Comparison of ENCODE assay signal across 13 mouse cellular contexts in genomic region chr8:11815206-11815605, GRCm38 (mm10). TPM values are rescaled to one million over a fixed set of nuclear protein-coding genes. Genes with fewer than 3 reads are reported as not detected.
DNase-seq lines count a peak whose midpoint lies in the region; ATAC-seq and TF ChIP-seq lines count a peak whose summit lies in the region.
"Had no signal": no experiment of that assay in that cellular context is flagged by ENCODE, and none has a peak within 500 bp of the region (broad histone marks: within the 10 kb centered on the region; RNA-seq: fewer than 3 reads in every experiment).

No protein-coding gene starts in this region.

- intact Hi-C loops in left cerebral cortex, postnatal 4 days (cut with DNase I) = no loop called here
- intact Hi-C loops in left cerebral cortex, postnatal 36 days (cut with DNase I) = no loop called here

- no peaks in the 10 kb centered on the region for H3K27me3 ChIP-seq in forebrain, postnatal 0 days (ENCODE audit: insufficient read depth, low read length)
- H3K27me3 ChIP-seq in forebrain, embryonic 14.5 days (replicated peaks; ENCODE audit: control insufficient read depth, insufficient read depth, low read length) = no peaks in the 10 kb centered on the region
- no peaks in the 10 kb centered on the region for H3K27me3 ChIP-seq in ES-Bruce4 (ENCODE audit: control insufficient read depth, insufficient read depth, low read length, poor library complexity, severe bottlenecking)
- H3K27me3 ChIP-seq in hindbrain, embryonic 13.5 days = no peaks in the 10 kb centered on the region
- H3K27me3 ChIP-seq: heart, embryonic 13.5 days had no signal

- no peak overlapping the region for H3K9ac ChIP-seq in forebrain, postnatal 0 days
- no peak overlapping the region for H3K9ac ChIP-seq in forebrain, embryonic 14.5 days (ENCODE audit: low read length)
- H3K9ac ChIP-seq in ES-Bruce4 (ENCODE audit: low read depth, poor library complexity, severe bottlenecking) = no peak overlapping the region
- no peak overlapping the region for H3K9ac ChIP-seq in hindbrain, embryonic 13.5 days
- H3K9ac ChIP-seq: heart, embryonic 13.5 days had no signal

- H3K27ac ChIP-seq in forebrain, postnatal 0 days (ENCODE audit: low read depth, low read length) = no peak overlapping the region
- no peak overlapping the region for H3K27ac ChIP-seq in forebrain, embryonic 14.5 days (ENCODE audit: low read depth, low read length)
- no peak overlapping the region for H3K27ac ChIP-seq in ES-Bruce4 (ENCODE audit: insufficient read depth, low read length)
- no peak overlapping the region for H3K27ac ChIP-seq in hindbrain, embryonic 13.5 days
- H3K27ac ChIP-seq: heart, embryonic 13.5 days had no signal

- WGBS in forebrain, postnatal 0 days = 78% methylated on average over 7 of the region's 7 CpGs
- WGBS in forebrain, embryonic 14.5 days = 86% methylated on average over 7 of the region's 7 CpGs
- 84% methylated on average over 7 of the region's 7 CpGs for WGBS in hindbrain, embryonic 13.5 days

- H3K4me1 ChIP-seq in forebrain, postnatal 0 days (ENCODE audit: insufficient read depth) = no peaks in the 10 kb centered on the region
- no peaks in the 10 kb centered on the region for H3K4me1 ChIP-seq in forebrain, embryonic 14.5 days (ENCODE audit: control insufficient read depth, insufficient read depth, low read length)
- H3K4me1 ChIP-seq in ES-Bruce4 (ENCODE audit: control insufficient read depth, insufficient read depth, low read length) = no peaks in the 10 kb centered on the region
- peaks cover 2% of the 10 kb centered on the region; the same call in 1 of the 2 replicates for H3K4me1 ChIP-seq in hindbrain, embryonic 13.5 days (replicated peaks)

- peaks cover 97% of the 10 kb centered on the region for H3K36me3 ChIP-seq in forebrain, postnatal 0 days (ENCODE audit: insufficient read depth)
- peaks cover 97% of the 10 kb centered on the region for H3K36me3 ChIP-seq in forebrain, embryonic 14.5 days (ENCODE audit: control insufficient read depth, insufficient read depth, low read length)
- peaks cover 38% of the 10 kb centered on the region for H3K36me3 ChIP-seq in ES-Bruce4 (ENCODE audit: control insufficient read depth, insufficient read depth, low read length, poor library complexity, severe bottlenecking)
- peaks cover 98% of the 10 kb centered on the region for H3K36me3 ChIP-seq in hindbrain, embryonic 13.5 days

- TF ChIP-seq EP300 in ES-Bruce4 (IDR thresholded peaks at IDR 0.05; ENCODE audit: insufficient read depth, low read depth, low read length) = no peak

- DNase-seq in forebrain, postnatal 0 days = no peak
- no peak for DNase-seq in forebrain, embryonic 14.5 days (ENCODE audit: low spot score)
- peak; percentile 23 for DNase-seq in left cerebral cortex, postnatal 4 days
- DNase-seq in left cerebral cortex, postnatal 36 days (ENCODE audit: low spot score in 2 of 2) = no peak
- DNase-seq in brain, adult 2 months (ENCODE audit: low read depth, low spot score) = peak; percentile 36
- DNase-seq: right cerebral cortex, adult 18-20 months; thymus, postnatal 25 days had no signal

- no peak overlapping the region for H3K4me3 ChIP-seq in forebrain, postnatal 0 days (ENCODE audit: low read depth, low read length)
- no peak overlapping the region for H3K4me3 ChIP-seq in forebrain, embryonic 14.5 days (ENCODE audit: low read depth, low read length)
- no peak overlapping the region for H3K4me3 ChIP-seq in ES-Bruce4 (ENCODE audit: low read depth, low read length)
- no peak overlapping the region for H3K4me3 ChIP-seq in hindbrain, embryonic 13.5 days
- H3K4me3 ChIP-seq: heart, embryonic 13.5 days had no signal

- no peak overlapping the region for H3K4me2 ChIP-seq in forebrain, postnatal 0 days (ENCODE audit: low read depth)
- no peak overlapping the region for H3K4me2 ChIP-seq in forebrain, embryonic 14.5 days (ENCODE audit: low read length)
- no peak overlapping the region for H3K4me2 ChIP-seq in hindbrain, embryonic 13.5 days
- H3K4me2 ChIP-seq: heart, embryonic 13.5 days had no signal

- peak; percentile 47; the same call in 1 of the 2 replicates for TF ChIP-seq CTCF in forebrain, postnatal 0 days (IDR thresholded peaks at IDR 0.05; ENCODE audit: low read depth)
- peak; percentile 55 for TF ChIP-seq CTCF in ES-Bruce4 (IDR thresholded peaks at IDR 0.05; ENCODE audit: low read depth, low read length)

- no peak for TF ChIP-seq POLR2A in ES-Bruce4 (IDR thresholded peaks at IDR 0.05; ENCODE audit: insufficient read depth, low read length)

- no peak for ATAC-seq in forebrain, postnatal 0 days
- no peak for ATAC-seq in forebrain, embryonic 14.5 days
- no peak for ATAC-seq in hindbrain, embryonic 13.5 days (ENCODE audit: low FRiP score)

- no peaks in the 10 kb centered on the region for H3K9me3 ChIP-seq in forebrain, postnatal 0 days (ENCODE audit: low read length)
- no peaks in the 10 kb centered on the region for H3K9me3 ChIP-seq in forebrain, embryonic 14.5 days (replicated peaks; ENCODE audit: control insufficient read depth, low read length)
- no peaks in the 10 kb centered on the region for H3K9me3 ChIP-seq in ES-Bruce4 (replicated peaks; ENCODE audit: control insufficient read depth, insufficient read depth, low read length, poor library complexity, severe bottlenecking)
- H3K9me3 ChIP-seq in hindbrain, embryonic 13.5 days = no peaks in the 10 kb centered on the region
- H3K9me3 ChIP-seq: heart, embryonic 13.5 days had no signal

RNA-seq across cellular contexts. Expression of gene Tex29, which starts 25.1 kb away (rescaled TPM):
- not detected in 2 replicates for total RNA-seq in forebrain, postnatal 0 days (2014; rRNA removed)
- polyA plus RNA-seq in forebrain, postnatal 0 days (2015; fragmentation: Nextera tagmentation; extraction: Ambion mirVana) = 1.4 and 1.6 TPM in 2 replicates
- 0.58 TPM in 1 of 2 replicates, not detected in the other for polyA plus RNA-seq in forebrain, embryonic 14.5 days (2014; fragmentation: Nextera tagmentation; extraction: Ambion mirVana)
- not detected for total RNA-seq in left cerebral cortex, postnatal 4 days (2021)
- not detected for total RNA-seq in left cerebral cortex, postnatal 36 days (2021)
- polyA plus RNA-seq in ES-Bruce4 (2011; ENCODE audit: insufficient read depth, insufficient read length, low read depth, missing spikeins) = not detected in 2 replicates
- 0.39 and 0.44 TPM in 2 replicates for polyA plus RNA-seq in hindbrain, embryonic 13.5 days (2015; fragmentation: Nextera tagmentation; extraction: Ambion mirVana)
- total RNA-seq: megakaryocyte progenitor cell, adult 5-6 weeks had no signal
- polyA plus RNA-seq: embryonic facial prominence, embryonic 14.5 days; limb, embryonic 11.5 days had no signal

Comparison
In these comparisons a context has a peak if more than half of its experiments do, and no peak if none do; other contexts are left out.
1. DNase-seq: peak in left cerebral cortex, postnatal 4 days (single experiment) and brain, adult 2 months (single experiment); none in forebrain, postnatal 0 days (single experiment), forebrain, embryonic 14.5 days (single experiment) and left cerebral cortex, postnatal 36 days (0 of 2).